24 mouse cellular contexts compared by ENCODE assay signal in genomic region chr1:191736425-191736824, GRCm38 (mm10). TPM values are rescaled to one million over a fixed set of nuclear protein-coding genes. Genes with fewer than 3 reads are reported as not detected.
DNase-seq lines count a peak whose midpoint lies in the region; ATAC-seq and TF ChIP-seq lines count a peak whose summit lies in the region.
"Had no signal": no experiment of that assay in that cellular context is flagged by ENCODE, and none has a peak within 500 bp of the region (broad histone marks: within the 10 kb centered on the region; RNA-seq: fewer than 3 reads in every experiment).

No protein-coding gene starts in this region.

- H3K4me3 ChIP-seq in liver, adult 2 months (ENCODE audit: insufficient read depth, low read depth, low read length) = no peak overlapping the region
- H3K4me3 ChIP-seq in liver, postnatal 0 days (ENCODE audit: low read depth, low read length) = no peak overlapping the region
- no peak overlapping the region for H3K4me3 ChIP-seq in brown adipose tissue, adult 24 weeks (ENCODE audit: insufficient read depth, low read depth, low read length)
- no peak overlapping the region for H3K4me3 ChIP-seq in kidney, adult 2 months (ENCODE audit: insufficient read depth, low read depth, low read length)
- H3K4me3 ChIP-seq: forebrain, embryonic 10.5 days; forebrain, embryonic 13.5 days; heart, adult 2 months; heart, embryonic 10.5 days; heart, embryonic 13.5 days had no signal

- no peaks in the 10 kb centered on the region for H3K27me3 ChIP-seq in liver, adult 2 months (ENCODE audit: control insufficient read depth, insufficient read depth, low read length)
- no peaks in the 10 kb centered on the region for H3K27me3 ChIP-seq in liver, postnatal 0 days (ENCODE audit: insufficient read depth, low read length)
- no peaks in the 10 kb centered on the region for H3K27me3 ChIP-seq in kidney, adult 2 months (replicated peaks; ENCODE audit: control insufficient read depth, insufficient read depth, low read length)
- H3K27me3 ChIP-seq: forebrain, embryonic 13.5 days; heart, embryonic 13.5 days; Patski had no signal

- peaks cover 28% of the 10 kb centered on the region for H3K79me2 ChIP-seq in liver, adult 2 months (ENCODE audit: control insufficient read depth, insufficient read depth, low read length)

- no peaks in the 10 kb centered on the region for H3K9me3 ChIP-seq in liver, postnatal 0 days (ENCODE audit: low read length)
- H3K9me3 ChIP-seq: forebrain, embryonic 10.5 days; forebrain, embryonic 13.5 days; heart, embryonic 10.5 days; heart, embryonic 13.5 days had no signal

- H3K36me3 ChIP-seq in liver, adult 2 months (ENCODE audit: control insufficient read depth, insufficient read depth, low read length) = peaks cover 12% of the 10 kb centered on the region
- H3K36me3 ChIP-seq in liver, postnatal 0 days (replicated peaks; ENCODE audit: insufficient read depth, low read length) = peaks cover 7% of the 10 kb centered on the region; the same call in 1 of the 2 replicates
- H3K36me3 ChIP-seq in kidney, adult 2 months (ENCODE audit: control insufficient read depth, insufficient read depth, low read length) = no peaks in the 10 kb centered on the region

- no peak for TF ChIP-seq EP300 in liver, postnatal 0 days (IDR thresholded peaks at IDR 0.05; ENCODE audit: low read depth)

- peaks cover 30% of the 10 kb centered on the region for H3K4me1 ChIP-seq in liver, adult 2 months (ENCODE audit: control insufficient read depth, insufficient read depth, low read length)
- peaks cover 27% of the 10 kb centered on the region for H3K4me1 ChIP-seq in liver, postnatal 0 days (ENCODE audit: insufficient read depth)
- peaks cover 23% of the 10 kb centered on the region for H3K4me1 ChIP-seq in brown adipose tissue, adult 24 weeks (ENCODE audit: control insufficient read depth, insufficient read depth, insufficient read length, low read length)
- H3K4me1 ChIP-seq in kidney, adult 2 months (ENCODE audit: control insufficient read depth, insufficient read depth, low read length) = peaks cover 6% of the 10 kb centered on the region; the same call in 1 of the 2 replicates
- H3K4me1 ChIP-seq: forebrain, embryonic 10.5 days; forebrain, embryonic 13.5 days had no signal

- no peak for TF ChIP-seq POLR2A in liver, adult 2 months (IDR thresholded peaks at IDR 0.05; ENCODE audit: extremely low read depth, insufficient read depth, low read length)
- no peak for TF ChIP-seq POLR2A in kidney, adult 2 months (IDR thresholded peaks at IDR 0.05; ENCODE audit: low read depth, low read length)

- no peak overlapping the region for H3K4me2 ChIP-seq in liver, postnatal 0 days (ENCODE audit: low read depth, low read length)
- H3K4me2 ChIP-seq: forebrain, embryonic 13.5 days; heart, embryonic 13.5 days; hindbrain, embryonic 14.5 days had no signal

- H3K27ac ChIP-seq in liver, adult 2 months (replicated peaks; ENCODE audit: insufficient read depth, low read depth, low read length) = 0 out of 2 replicates have a peak overlapping the region, but pooled peaks have one; percentile 27
- no peak overlapping the region for H3K27ac ChIP-seq in liver, postnatal 0 days (ENCODE audit: low read depth)
- peak overlapping the region; percentile 70 for H3K27ac ChIP-seq in brown adipose tissue, adult 24 weeks (replicated peaks; ENCODE audit: low read depth, low read length)
- no peak overlapping the region for H3K27ac ChIP-seq in kidney, adult 2 months (ENCODE audit: insufficient read depth, low read depth, low read length)
- H3K27ac ChIP-seq: forebrain, embryonic 10.5 days; forebrain, embryonic 13.5 days; heart, adult 2 months; heart, embryonic 10.5 days; heart, embryonic 13.5 days; hindbrain, embryonic 14.5 days; hindbrain, postnatal 0 days had no signal

- no peak for TF ChIP-seq CTCF in liver, adult 2 months (IDR thresholded peaks at IDR 0.05; ENCODE audit: low read depth, low read length)
- no peak for TF ChIP-seq CTCF in liver, postnatal 0 days (IDR thresholded peaks at IDR 0.05; ENCODE audit: low read depth)
- TF ChIP-seq CTCF in kidney, adult 2 months (conservative IDR thresholded peaks at IDR 0.05; ENCODE audit: insufficient read depth, insufficient read length, low read depth, low read length) = no peak

- ATAC-seq in liver, postnatal 0 days = no peak; the same call in 1 of the 2 replicates
- ATAC-seq: forebrain, embryonic 13.5 days; forebrain, embryonic 16.5 days; hindbrain, postnatal 0 days; inflammation-experienced regulatory T-cells, adult 6 months; intestine, embryonic 16.5 days; Patski had no signal

- H3K9ac ChIP-seq in liver, adult 2 months (ENCODE audit: low read depth, low read length) = no peak overlapping the region
- H3K9ac ChIP-seq in liver, postnatal 0 days (replicated peaks) = no peak overlapping the region
- H3K9ac ChIP-seq: forebrain, embryonic 13.5 days; heart, embryonic 13.5 days; hindbrain, embryonic 14.5 days had no signal

- DNase-seq in adrenal gland, postnatal 14 days = peak; percentile 13
- no peak for DNase-seq in adrenal gland, postnatal 10 days
- DNase-seq in liver, adult 2 months (ENCODE audit: extremely low read depth, low read depth, low spot score) = no peak
- DNase-seq in liver, postnatal 0 days = no peak
- DNase-seq in kidney, adult 2 months = no peak
- DNase-seq: adrenal gland, adult 8-10 months; cerebellum, adult 11-12 months; cerebellum, adult 8-10 months; cerebellum, postnatal 14 days; gastrocnemius, postnatal 36 days; heart, adult 2 months; heart, postnatal 14 days; heart, postnatal 4 days had no signal

RNA-seq across cellular contexts. Expression of gene Lpgat1, which starts 18.8 kb away (rescaled TPM):
- total RNA-seq in adrenal gland, postnatal 14 days (2021) = 59.3 and 59.7 TPM in 2 replicates
- total RNA-seq in adrenal gland, postnatal 10 days (2021) = 10 to 100 TPM; 67.9 to 74.3 TPM
- total RNA-seq in liver, adult 2 months (2014; rRNA removed) = 71.2 and 82.1 TPM in 2 replicates
- polyA plus RNA-seq in liver, adult 2 months (2012; rRNA removed) = 19.8 and 27.9 TPM in 2 replicates
- polyA plus RNA-seq in liver, postnatal 0 days (2015; fragmentation: Nextera tagmentation; extraction: Ambion mirVana) = 95.0 and 102 TPM in 2 replicates
- 34.1 and 40.5 TPM in 2 replicates for polyA plus RNA-seq in brown adipose tissue, adult 24 weeks (2012; ENCODE audit: insufficient read depth, insufficient read length, missing spikeins)
- 17.6 and 20.8 TPM in 2 replicates for polyA plus RNA-seq in kidney, adult 2 months (2012; rRNA removed)

Comparison
In these comparisons a context has a peak if more than half of its experiments do, and no peak if none do; other contexts are left out.
1. H3K27ac ChIP-seq: peak in liver, adult 2 months (single experiment) and brown adipose tissue, adult 24 weeks (single experiment); none in liver, postnatal 0 days (single experiment) and kidney, adult 2 months (single experiment).